Mouse (Mus musculus) brain, embryonic 14.5 days (tissue): Measurements from ENCODE around the gene Msrb2.

Experiments used
- CTCF ChIP-seq: fragments of 200-500 bp; IDR thresholded peaks from 2 replicates; pipeline ENCODE4 v1.5.1; 2012; ENCODE audit warnings: inconsistent platforms, mild to moderate bottlenecking, moderate library complexity, borderline replicate concordance; ENCODE audit not compliant: insufficient read depth, insufficient read length; ENCODE audit errors: extremely low read depth
- POLR2A ChIP-seq: fragments of 200-500 bp; IDR thresholded peaks from 2 replicates; pipeline ENCODE4 v1.6.1; 2012; ENCODE audit warnings: mild to moderate bottlenecking, inconsistent platforms, borderline replicate concordance; ENCODE audit not compliant: poor library complexity, insufficient read depth, insufficient read length, severe bottlenecking; ENCODE audit errors: extremely low read depth

DNA sequence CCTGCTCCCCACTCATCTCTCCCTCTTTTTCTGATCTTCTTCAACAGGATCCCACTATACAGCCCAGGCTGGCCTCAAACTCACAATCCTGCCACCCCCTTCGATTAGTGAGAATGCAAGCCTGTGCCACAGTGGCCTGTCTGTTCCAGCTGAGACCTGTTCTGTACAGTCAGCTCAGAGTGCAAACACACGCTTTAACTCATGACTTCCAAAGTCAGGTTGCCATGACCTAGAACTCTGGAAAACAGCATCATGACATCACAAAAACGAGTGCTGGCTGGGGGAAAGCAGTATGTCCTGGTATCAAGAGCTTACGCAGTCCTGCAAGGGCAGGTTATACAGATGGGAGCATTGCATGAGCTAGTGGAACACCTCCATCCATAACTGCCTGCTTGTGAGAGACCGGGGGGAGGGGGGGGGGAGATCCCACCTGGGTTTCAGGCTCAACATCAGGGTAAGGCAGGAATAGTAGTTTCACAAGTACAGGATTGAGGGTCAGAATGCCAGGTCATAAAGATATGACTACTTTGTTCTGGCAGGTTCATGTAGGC lies 25.8 kb upstream of the Msrb2 start:
- TF ChIP-seq CTCF (no peak), POLR2A (no peak)
